Mouse (Mus musculus) testis, adult 2 months (tissue): ENCODE measurements at regions not wholly inside any gene's neighbourhood (a gene's known extent, or its start where the extent isn't known, plus 50 kb on each side); places are given as distances from the start of the nearest gene placed in this dataset.
"Not testable (repeated sequence)": the region's sequence is repeated elsewhere in the genome, so short reads cannot be mapped to it uniquely, and the experiment has no call there.

Experiments
- H3K27ac ChIP-seq: fragments of 200-500 bp; 2 replicates; pipeline ENCODE4 v1.5.1; 2012; ENCODE audit warnings: low read depth, low read length; ENCODE audit not compliant: control insufficient read depth, insufficient read depth
- H3K27me3 ChIP-seq: fragments of 200-500 bp; 2 replicates; pipeline ENCODE4 v1.6.1; 2012; ENCODE audit warnings: mild to moderate bottlenecking, low read length, moderate library complexity; ENCODE audit not compliant: control insufficient read depth, insufficient read depth
- H3K36me3 ChIP-seq: fragments of 200-500 bp; 2 replicates; pipeline ENCODE4 v1.6.1; 2012; ENCODE audit warnings: mild to moderate bottlenecking, low read length; ENCODE audit not compliant: control insufficient read depth, insufficient read depth
- H3K4me1 ChIP-seq: fragments of 200-500 bp; 2 replicates; pipeline ENCODE4 v1.6.1; 2012; ENCODE audit warnings: low read length; ENCODE audit not compliant: control insufficient read depth, insufficient read depth
- H3K4me3 ChIP-seq: fragments of 200-500 bp; 2 replicates; pipeline ENCODE4 v1.5.1; 2012; ENCODE audit warnings: low read depth, mild to moderate bottlenecking, low read length, moderate library complexity, mixed read lengths; ENCODE audit not compliant: control insufficient read depth
- CTCF ChIP-seq: fragments of 200-500 bp; IDR thresholded peaks from 2 replicates; pipeline ENCODE4 v1.5.1; 2012; ENCODE audit warnings: low read depth, mild to moderate bottlenecking, inconsistent platforms, low read length, moderate library complexity; ENCODE audit not compliant: control insufficient read depth, insufficient read depth, insufficient replicate concordance
- POLR2A ChIP-seq: fragments of 200-500 bp; IDR thresholded peaks from 2 replicates; pipeline ENCODE4 v1.6.1; 2012; ENCODE audit warnings: low read depth, mild to moderate bottlenecking, inconsistent platforms, low read length, moderate library complexity; ENCODE audit not compliant: control insufficient read depth

GRCm38 (mm10) chr14:17012200-17012599 is 193.2 kb upstream of the Rarb start:
- no peak overlapping the region for H3K4me3 ChIP-seq
- H3K27me3 ChIP-seq: no peaks in the 10 kb centered on the region
- H3K36me3 ChIP-seq: no peaks in the 10 kb centered on the region
- TF ChIP-seq POLR2A: no peak
- no peak for TF ChIP-seq CTCF
- H3K27ac ChIP-seq: no peak overlapping the region
- H3K4me1 ChIP-seq: no peaks in the 10 kb centered on the region

GRCm38 (mm10) chr14:17005194-17006018 is 186.4 kb upstream of the Rarb start:
- no peak for TF ChIP-seq POLR2A
- TF ChIP-seq CTCF: no peak

GRCm38 (mm10) chr14:17004714-17005113 is 185.8 kb upstream of the Rarb start:
- Histone ChIP-seq H3K27me3 (no peaks in the 10 kb centered on the region), H3K4me1 (no peaks in the 10 kb centered on the region), H3K36me3 (no peaks in the 10 kb centered on the region), H3K4me3 (no peak overlapping the region), H3K27ac (no peak overlapping the region)
- no peak for TF ChIP-seq POLR2A
- TF ChIP-seq CTCF: no peak

More at GRCm38 (mm10) chr14:17005194-17006018, 186.4 kb upstream of the Rarb start:
- H3K27me3 ChIP-seq: no peaks in the 10 kb centered on the region
- no peak overlapping the region for H3K4me3 ChIP-seq
- no peak overlapping the region for H3K27ac ChIP-seq
- H3K4me1 ChIP-seq: no peaks in the 10 kb centered on the region
- H3K36me3 ChIP-seq: no peaks in the 10 kb centered on the region

- no peaks in the 10 kb centered on the region for H3K4me1 ChIP-seq
- no peaks in the 10 kb centered on the region for H3K36me3 ChIP-seq
- H3K27ac ChIP-seq: no peak overlapping the region
- TF ChIP-seq POLR2A: no peak
- no peak for TF ChIP-seq CTCF
- H3K4me3 ChIP-seq: no peak overlapping the region
- H3K27me3 ChIP-seq: no peaks in the 10 kb centered on the region
Measured at GRCm38 (mm10) chr14:16996716-16997115, 177.8 kb upstream of the Rarb start.

- not testable (repeated sequence) for H3K27me3 ChIP-seq, H3K4me3 ChIP-seq, H3K36me3 ChIP-seq, H3K27ac ChIP-seq, H3K4me1 ChIP-seq
Measured at GRCm38 (mm10) chr14:16970911-16971310, 152.0 kb upstream of the Rarb start.

GRCm38 (mm10) chr14:16964717-16965391 is 145.9 kb upstream of the Rarb start:
- Histone ChIP-seq H3K36me3 (no peaks in the 10 kb centered on the region), H3K4me3 (no peak overlapping the region), H3K27ac (no peak overlapping the region), H3K4me1 (no peaks in the 10 kb centered on the region), H3K27me3 (no peaks in the 10 kb centered on the region)
- TF ChIP-seq CTCF: no peak
- no peak for TF ChIP-seq POLR2A

- Histone ChIP-seq H3K4me3 (no peak overlapping the region), H3K27ac (no peak overlapping the region), H3K27me3 (no peaks in the 10 kb centered on the region), H3K4me1 (no peaks in the 10 kb centered on the region), H3K36me3 (no peaks in the 10 kb centered on the region)
- TF ChIP-seq CTCF (no peak), POLR2A (no peak)
Measured at GRCm38 (mm10) chr14:16962216-16962826, 143.4 kb upstream of the Rarb start.
